Mouse (Mus musculus) thymus, adult 2 months (tissue): ENCODE measurements around the gene Fndc10.

Source experiments
- CTCF ChIP-seq: fragments of 200-500 bp; IDR thresholded peaks from 2 replicates; pipeline ENCODE4 v1.5.1; 2012; ENCODE audit warnings: mild to moderate bottlenecking, control low read depth, low read length, moderate library complexity, borderline replicate concordance; ENCODE audit not compliant: control insufficient read depth, poor library complexity, insufficient read depth; ENCODE audit errors: extremely low read depth
- POLR2A ChIP-seq: fragments of 200-500 bp; IDR thresholded peaks from 2 replicates; pipeline ENCODE4 v1.6.1; 2012; ENCODE audit warnings: mild to moderate bottlenecking, low read length, control low read depth, moderate library complexity; ENCODE audit not compliant: control insufficient read depth, poor library complexity, insufficient read depth; ENCODE audit errors: extremely low read depth

GRCm38 (mm10) chr4:155675991-155676390 is 18.2 kb upstream of the Fndc10 start:
- no peak for TF ChIP-seq CTCF
- no peak for TF ChIP-seq POLR2A
